Comparison of ENCODE assay signal across 20 mouse cellular contexts in the genomic region with DNA sequence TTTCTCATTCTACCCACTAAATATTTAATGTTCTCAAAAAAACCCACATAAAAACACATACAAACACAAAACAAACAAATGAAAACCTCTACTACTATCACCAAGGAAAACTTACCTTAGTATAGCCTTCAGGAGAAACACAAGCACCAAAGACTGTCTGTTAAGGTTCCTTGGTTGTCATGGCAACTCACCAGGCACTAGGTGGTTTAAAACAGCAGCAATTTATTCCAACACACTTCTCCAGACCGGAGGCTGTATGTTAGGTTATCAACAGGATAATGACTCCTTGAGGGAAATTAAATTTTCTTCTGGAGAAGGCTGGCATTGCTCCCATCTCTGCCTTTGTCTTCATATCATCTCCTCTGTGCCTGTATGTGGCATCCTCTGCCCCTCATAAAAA.
DNase-seq lines count a peak whose midpoint lies in the region; ATAC-seq lines count a peak whose summit lies in the region.
"Had no signal": no experiment of that assay in that cellular context is flagged by ENCODE, and none has a peak within 500 bp of the region (broad histone marks: within the 10 kb centered on the region; RNA-seq: fewer than 3 reads in every experiment).

No protein-coding gene starts in this region.

- no peaks in the 10 kb centered on the region for H3K9me3 ChIP-seq in forebrain, embryonic 14.5 days (replicated peaks; ENCODE audit: control insufficient read depth, low read length)
- H3K9me3 ChIP-seq in forebrain, embryonic 11.5 days (ENCODE audit: control insufficient read depth, low read length) = no peaks in the 10 kb centered on the region
- H3K9me3 ChIP-seq in hindbrain, embryonic 16.5 days (ENCODE audit: control insufficient read depth, low read length) = no peaks in the 10 kb centered on the region
- H3K9me3 ChIP-seq in hindbrain, embryonic 10.5 days = no peaks in the 10 kb centered on the region
- no peaks in the 10 kb centered on the region for H3K9me3 ChIP-seq in midbrain, embryonic 16.5 days (replicated peaks; ENCODE audit: control insufficient read depth, low read length, poor library complexity, severe bottlenecking)
- H3K9me3 ChIP-seq in midbrain, embryonic 13.5 days = no peaks in the 10 kb centered on the region
- H3K9me3 ChIP-seq: embryonic facial prominence, embryonic 15.5 days had no signal

- H3K36me3 ChIP-seq in forebrain, embryonic 14.5 days (ENCODE audit: control insufficient read depth, insufficient read depth, low read length) = no peaks in the 10 kb centered on the region
- no peaks in the 10 kb centered on the region for H3K36me3 ChIP-seq in forebrain, embryonic 11.5 days (ENCODE audit: control insufficient read depth, insufficient read depth, low read length)
- no peaks in the 10 kb centered on the region for H3K36me3 ChIP-seq in hindbrain, embryonic 16.5 days (ENCODE audit: control insufficient read depth, insufficient read depth, low read length)
- no peaks in the 10 kb centered on the region for H3K36me3 ChIP-seq in hindbrain, embryonic 10.5 days
- no peaks in the 10 kb centered on the region for H3K36me3 ChIP-seq in midbrain, embryonic 16.5 days (ENCODE audit: control insufficient read depth, insufficient read depth, low read length)
- H3K36me3 ChIP-seq in midbrain, embryonic 13.5 days = no peaks in the 10 kb centered on the region
- H3K36me3 ChIP-seq: embryonic facial prominence, embryonic 15.5 days had no signal

- DNase-seq in forebrain, embryonic 14.5 days (ENCODE audit: low spot score) = peak; percentile 39
- no peak for DNase-seq in forebrain, embryonic 11.5 days (ENCODE audit: low spot score)
- DNase-seq in hindbrain, embryonic 10.5 days (ENCODE audit: low spot score) = no peak
- peak; percentile 6 for DNase-seq in telencephalon, adult 2 months (ENCODE audit: low read depth, low spot score)
- no peak for DNase-seq in heart, adult 9 months (ENCODE audit: low spot score in 2 of 2)
- DNase-seq: adrenal gland, postnatal 10 days; cerebellum, adult 9-10 months; gastrocnemius, postnatal 10 days; kidney, postnatal 4 days; layer of hippocampus, adult 9-11 months had no signal

- no peak overlapping the region for H3K27ac ChIP-seq in forebrain, embryonic 14.5 days (ENCODE audit: low read depth, low read length)
- H3K27ac ChIP-seq in forebrain, embryonic 11.5 days (ENCODE audit: low read depth, low read length) = no peak overlapping the region
- no peak overlapping the region for H3K27ac ChIP-seq in hindbrain, embryonic 16.5 days (ENCODE audit: low read depth, low read length)
- no peak overlapping the region for H3K27ac ChIP-seq in hindbrain, embryonic 10.5 days
- no peak overlapping the region for H3K27ac ChIP-seq in midbrain, embryonic 16.5 days (ENCODE audit: low read length)
- no peak overlapping the region for H3K27ac ChIP-seq in midbrain, embryonic 13.5 days
- H3K27ac ChIP-seq: embryonic facial prominence, embryonic 15.5 days; macrophage; stomach, postnatal 0 days had no signal

- WGBS in forebrain, embryonic 14.5 days = 15% methylated on average over 1 of the region's 1 CpGs
- WGBS in forebrain, embryonic 11.5 days = 50% methylated on average over 1 of the region's 1 CpGs
- 21% methylated on average over 1 of the region's 1 CpGs for WGBS in hindbrain, embryonic 16.5 days
- 57% methylated on average over 1 of the region's 1 CpGs for WGBS in hindbrain, embryonic 10.5 days
- WGBS in midbrain, embryonic 16.5 days = 33% methylated on average over 1 of the region's 1 CpGs
- 37% methylated on average over 1 of the region's 1 CpGs for WGBS in midbrain, embryonic 13.5 days

- H3K4me1 ChIP-seq in forebrain, embryonic 14.5 days (ENCODE audit: control insufficient read depth, insufficient read depth, low read length) = no peaks in the 10 kb centered on the region
- no peaks in the 10 kb centered on the region for H3K4me1 ChIP-seq in forebrain, embryonic 11.5 days (replicated peaks; ENCODE audit: control insufficient read depth, insufficient read depth, low read length)
- no peaks in the 10 kb centered on the region for H3K4me1 ChIP-seq in hindbrain, embryonic 16.5 days (ENCODE audit: control insufficient read depth, insufficient read depth, low read depth, low read length)
- H3K4me1 ChIP-seq in hindbrain, embryonic 10.5 days (replicated peaks) = no peaks in the 10 kb centered on the region
- H3K4me1 ChIP-seq in midbrain, embryonic 16.5 days (ENCODE audit: control insufficient read depth, insufficient read depth, low read length) = no peaks in the 10 kb centered on the region
- H3K4me1 ChIP-seq in midbrain, embryonic 13.5 days (replicated peaks) = no peaks in the 10 kb centered on the region
- H3K4me1 ChIP-seq: embryonic facial prominence, embryonic 15.5 days had no signal

- H3K27me3 ChIP-seq in forebrain, embryonic 14.5 days (replicated peaks; ENCODE audit: control insufficient read depth, insufficient read depth, low read length) = no peaks in the 10 kb centered on the region
- H3K27me3 ChIP-seq in forebrain, embryonic 11.5 days (ENCODE audit: control insufficient read depth, insufficient read depth, low read length) = no peaks in the 10 kb centered on the region
- no peaks in the 10 kb centered on the region for H3K27me3 ChIP-seq in hindbrain, embryonic 16.5 days (replicated peaks; ENCODE audit: control insufficient read depth, insufficient read depth, low read length)
- H3K27me3 ChIP-seq in hindbrain, embryonic 10.5 days (ENCODE audit: insufficient read depth, poor library complexity, severe bottlenecking) = no peaks in the 10 kb centered on the region
- no peaks in the 10 kb centered on the region for H3K27me3 ChIP-seq in midbrain, embryonic 16.5 days (ENCODE audit: control insufficient read depth, insufficient read depth, low read depth, low read length)
- no peaks in the 10 kb centered on the region for H3K27me3 ChIP-seq in midbrain, embryonic 13.5 days
- H3K27me3 ChIP-seq: embryonic facial prominence, embryonic 15.5 days had no signal

- no peak overlapping the region for H3K4me3 ChIP-seq in forebrain, embryonic 14.5 days (ENCODE audit: low read depth, low read length)
- H3K4me3 ChIP-seq in forebrain, embryonic 11.5 days (ENCODE audit: low read depth, low read length) = no peak overlapping the region
- H3K4me3 ChIP-seq in hindbrain, embryonic 16.5 days (ENCODE audit: low read length) = no peak overlapping the region
- H3K4me3 ChIP-seq in hindbrain, embryonic 10.5 days = no peak overlapping the region
- H3K4me3 ChIP-seq in midbrain, embryonic 16.5 days (ENCODE audit: low read depth, low read length) = no peak overlapping the region
- H3K4me3 ChIP-seq in midbrain, embryonic 13.5 days (replicated peaks) = no peak overlapping the region
- H3K4me3 ChIP-seq: embryonic facial prominence, embryonic 15.5 days; myocyte had no signal

- no peak overlapping the region for H3K4me2 ChIP-seq in forebrain, embryonic 14.5 days (ENCODE audit: low read length)
- no peak overlapping the region for H3K4me2 ChIP-seq in forebrain, embryonic 11.5 days (ENCODE audit: low read depth, low read length, severe bottlenecking)
- H3K4me2 ChIP-seq in hindbrain, embryonic 16.5 days (ENCODE audit: low read length) = no peak overlapping the region
- H3K4me2 ChIP-seq in midbrain, embryonic 16.5 days (ENCODE audit: low read length) = no peak overlapping the region
- H3K4me2 ChIP-seq in midbrain, embryonic 13.5 days (replicated peaks) = no peak overlapping the region
- H3K4me2 ChIP-seq: embryonic facial prominence, embryonic 15.5 days; heart, embryonic 11.5 days had no signal

- no peak overlapping the region for H3K9ac ChIP-seq in forebrain, embryonic 14.5 days (ENCODE audit: low read length)
- H3K9ac ChIP-seq in forebrain, embryonic 11.5 days (ENCODE audit: low read length) = no peak overlapping the region
- no peak overlapping the region for H3K9ac ChIP-seq in hindbrain, embryonic 16.5 days (ENCODE audit: low read depth, low read length)
- H3K9ac ChIP-seq in midbrain, embryonic 16.5 days (ENCODE audit: low read depth, low read length) = no peak overlapping the region
- H3K9ac ChIP-seq in midbrain, embryonic 13.5 days (replicated peaks) = no peak overlapping the region
- H3K9ac ChIP-seq: embryonic facial prominence, embryonic 15.5 days had no signal

- ATAC-seq in forebrain, embryonic 14.5 days = no peak; the same call in 1 of the 2 replicates
- ATAC-seq in forebrain, embryonic 11.5 days (replicated peaks; ENCODE audit: low FRiP score) = no peak
- peak; percentile 88 for ATAC-seq in hindbrain, embryonic 16.5 days
- peak; percentile 88 for ATAC-seq in midbrain, embryonic 16.5 days
- ATAC-seq in midbrain, embryonic 13.5 days = no peak
- ATAC-seq: intestine, postnatal 0 days; lung, postnatal 0 days had no signal

Comparison
In these comparisons a context has a peak if more than half of its experiments do, and no peak if none do; other contexts are left out.
1. ATAC-seq: peak in hindbrain, embryonic 16.5 days (single experiment) and midbrain, embryonic 16.5 days (single experiment); none in forebrain, embryonic 14.5 days (single experiment), forebrain, embryonic 11.5 days (single experiment) and midbrain, embryonic 13.5 days (single experiment).
2. DNase-seq: peak in forebrain, embryonic 14.5 days (single experiment) and telencephalon, adult 2 months (single experiment); none in forebrain, embryonic 11.5 days (single experiment), hindbrain, embryonic 10.5 days (single experiment) and heart, adult 9 months (0 of 2).